Mouse (Mus musculus): ENCODE measurements at regions not wholly inside any gene's neighbourhood (a gene's known extent, or its start where the extent isn't known, plus 50 kb on each side); places are given as distances from the start of the nearest gene placed in this dataset.

DNA sequence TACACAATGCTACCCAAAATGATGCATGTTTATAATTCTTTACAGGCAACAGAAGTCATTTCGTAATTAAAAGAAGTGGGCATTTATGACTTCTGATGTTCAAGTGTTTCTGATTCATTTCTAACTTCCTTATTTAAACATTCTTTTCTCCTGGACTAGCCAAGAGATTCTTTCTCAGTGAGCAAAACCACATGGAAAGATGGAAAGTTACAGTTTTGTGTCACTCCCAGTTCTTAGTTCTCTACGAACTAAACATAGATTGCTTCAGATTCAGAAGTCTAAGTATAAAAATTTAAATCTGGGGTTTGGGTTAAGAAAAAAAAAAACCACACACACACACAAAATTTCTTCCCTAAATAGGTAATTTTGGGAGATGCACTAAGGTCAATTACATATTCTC is 288.0 kb upstream of the Paip1 start:
- Histone ChIP-seq H3K9me3 (replicated peaks) (no peaks in the 10 kb centered on the region), H3K4me2 (no peak overlapping the region), H3K36me3 (no peaks in the 10 kb centered on the region), H3K4me3 (no peak overlapping the region), H3K4me1 (replicated peaks) (no peaks in the 10 kb centered on the region), H3K9ac (no peak overlapping the region), H3K27ac (ENCODE audit: poor library complexity, severe bottlenecking) (no peak overlapping the region), H3K27me3 (replicated peaks) (no peaks in the 10 kb centered on the region)
- ATAC-seq (ENCODE audit: insufficient number of reproducible peaks, low FRiP score) = no peak
- WGBS = 82% methylated on average over 2 of the region's 2 CpGs

- Histone ChIP-seq H3K27ac (ENCODE audit: poor library complexity, severe bottlenecking) (no peak overlapping the region), H3K9ac (no peak overlapping the region), H3K4me2 (no peak overlapping the region), H3K4me1 (replicated peaks) (no peaks in the 10 kb centered on the region), H3K9me3 (replicated peaks) (no peaks in the 10 kb centered on the region), H3K4me3 (no peak overlapping the region), H3K27me3 (replicated peaks) (no peaks in the 10 kb centered on the region), H3K36me3 (no peaks in the 10 kb centered on the region)
- no peak for ATAC-seq (ENCODE audit: insufficient number of reproducible peaks, low FRiP score)
- 2% methylated on average over 1 of the region's 1 CpGs for WGBS
Measured at GRCm38 (mm10) chr13:119143351-119143750, 285.1 kb upstream of the Paip1 start.

GRCm38 (mm10) chr13:119145713-119146112 is 282.7 kb upstream of the Paip1 start:
- Histone ChIP-seq H3K27me3 (replicated peaks) (no peaks in the 10 kb centered on the region), H3K4me3 (no peak overlapping the region), H3K36me3 (no peaks in the 10 kb centered on the region), H3K9me3 (replicated peaks) (no peaks in the 10 kb centered on the region), H3K4me1 (replicated peaks) (no peaks in the 10 kb centered on the region), H3K9ac (no peak overlapping the region), H3K4me2 (no peak overlapping the region), H3K27ac (ENCODE audit: poor library complexity, severe bottlenecking) (no peak overlapping the region)
- WGBS = 76% methylated on average over 4 of the region's 4 CpGs
- ATAC-seq (ENCODE audit: insufficient number of reproducible peaks, low FRiP score) = no peak

GRCm38 (mm10) chr13:119147701-119148100 is 280.7 kb upstream of the Paip1 start:
- Histone ChIP-seq H3K27ac (ENCODE audit: poor library complexity, severe bottlenecking) (no peak overlapping the region), H3K4me2 (no peak overlapping the region), H3K9me3 (replicated peaks) (no peaks in the 10 kb centered on the region), H3K27me3 (replicated peaks) (no peaks in the 10 kb centered on the region), H3K36me3 (no peaks in the 10 kb centered on the region), H3K4me3 (no peak overlapping the region), H3K9ac (no peak overlapping the region), H3K4me1 (replicated peaks) (no peaks in the 10 kb centered on the region)
- WGBS = 77% methylated on average over 3 of the region's 3 CpGs
- no peak for ATAC-seq (ENCODE audit: insufficient number of reproducible peaks, low FRiP score)

GRCm38 (mm10) chr13:119149141-119149540 is 279.3 kb upstream of the Paip1 start:
- Histone ChIP-seq H3K27ac (ENCODE audit: poor library complexity, severe bottlenecking) (no peak overlapping the region), H3K4me1 (replicated peaks) (no peaks in the 10 kb centered on the region), H3K27me3 (replicated peaks) (no peaks in the 10 kb centered on the region), H3K9ac (no peak overlapping the region), H3K9me3 (replicated peaks) (no peaks in the 10 kb centered on the region), H3K4me2 (no peak overlapping the region), H3K4me3 (no peak overlapping the region), H3K36me3 (no peaks in the 10 kb centered on the region)
- WGBS = 74% methylated on average over 4 of the region's 4 CpGs
- no peak for ATAC-seq (ENCODE audit: insufficient number of reproducible peaks, low FRiP score)

DNA sequence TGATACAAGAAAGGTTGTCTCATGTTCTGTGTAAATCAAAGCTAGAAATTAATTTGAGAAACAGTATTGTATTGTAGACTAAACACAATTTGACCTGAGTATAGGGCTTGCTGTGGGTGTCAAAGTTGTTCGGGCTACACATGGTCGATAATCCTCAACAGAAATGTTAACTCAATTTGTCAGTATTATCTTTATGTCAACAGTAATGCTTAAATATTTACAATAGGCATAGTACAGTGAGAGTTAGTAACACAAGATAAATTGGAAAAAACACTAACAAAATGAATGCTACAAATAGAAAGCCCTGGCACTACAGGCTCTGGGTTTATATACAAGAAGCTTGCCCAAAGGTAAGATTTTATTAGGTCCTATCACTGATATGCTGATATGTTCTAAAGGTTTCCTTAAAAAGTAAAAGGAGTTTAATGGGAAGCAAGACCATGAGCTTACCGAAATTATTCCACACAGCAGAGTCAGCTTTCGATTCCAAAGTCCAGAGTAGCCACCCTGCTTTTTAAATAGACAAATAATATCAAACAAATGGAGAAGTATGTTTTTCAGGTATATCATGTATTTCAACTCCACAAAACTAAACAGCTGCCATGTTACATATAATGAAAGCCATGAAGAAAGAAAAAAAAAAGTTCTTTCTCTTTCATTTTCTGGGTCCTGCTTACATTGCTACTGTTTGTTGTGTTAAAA is 277.4 kb upstream of the Paip1 start:
- no peak overlapping the region for H3K27ac ChIP-seq (ENCODE audit: poor library complexity, severe bottlenecking)
- ATAC-seq (ENCODE audit: insufficient number of reproducible peaks, low FRiP score) = no peak
- no peaks in the 10 kb centered on the region for H3K4me1 ChIP-seq (replicated peaks)
- no peak overlapping the region for H3K9ac ChIP-seq
- no peaks in the 10 kb centered on the region for H3K36me3 ChIP-seq
- no peaks in the 10 kb centered on the region for H3K27me3 ChIP-seq (replicated peaks)
- no peak overlapping the region for H3K4me2 ChIP-seq
- H3K4me3 ChIP-seq = no peak overlapping the region
- 79% methylated on average over 4 of the region's 4 CpGs for WGBS
- H3K9me3 ChIP-seq (replicated peaks) = no peaks in the 10 kb centered on the region

DNA sequence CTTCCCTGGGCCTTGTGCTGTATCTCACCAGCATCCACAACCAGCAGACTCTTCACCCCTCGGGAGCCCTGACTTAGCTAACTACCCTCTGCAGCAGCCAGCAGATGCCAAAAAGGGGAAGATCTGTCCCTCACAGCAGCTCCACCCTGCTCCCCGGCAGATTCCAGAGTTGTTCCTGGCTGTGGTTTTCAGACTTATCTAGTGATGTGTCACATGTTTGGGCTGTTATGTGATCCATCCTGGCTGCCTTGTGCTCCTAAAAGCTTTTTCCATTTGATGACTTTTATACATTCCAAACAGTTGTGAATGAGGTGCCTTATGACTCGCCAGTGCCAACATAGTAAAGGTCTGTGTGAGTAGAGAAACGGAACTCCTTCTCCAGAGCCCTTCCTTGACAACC is 250.6 kb upstream of the Paip1 start:
- peak; percentile 36; the same call in 1 of the 2 replicates for ATAC-seq (ENCODE audit: insufficient number of reproducible peaks, low FRiP score)
- no peak overlapping the region; the same call in 1 of the 2 replicates for H3K4me2 ChIP-seq

DNA sequence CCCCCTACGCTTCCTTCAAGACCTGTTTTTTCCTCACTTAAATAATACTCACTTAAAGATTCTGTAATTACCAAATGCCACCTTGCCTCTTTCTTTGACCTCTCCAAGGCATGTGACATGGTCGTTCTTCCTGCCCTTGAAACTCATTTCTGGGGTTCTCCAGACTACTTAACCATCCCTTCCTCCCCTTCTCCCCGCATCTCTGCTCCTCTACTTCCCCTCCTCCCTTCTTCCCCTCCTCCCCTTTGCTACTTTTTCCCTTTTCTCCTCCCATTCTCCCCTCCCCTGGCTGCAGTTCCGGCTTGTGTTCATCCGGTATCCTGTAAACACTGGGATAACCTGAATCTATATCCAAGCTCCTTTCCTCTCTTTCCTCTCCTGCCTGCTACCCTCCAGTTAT is 250.2 kb upstream of the Paip1 start:
- no peak overlapping the region for H3K4me2 ChIP-seq
- H3K9me3 ChIP-seq (replicated peaks) = no peaks in the 10 kb centered on the region
- no peak for ATAC-seq (ENCODE audit: insufficient number of reproducible peaks, low FRiP score)
- H3K27ac ChIP-seq (ENCODE audit: poor library complexity, severe bottlenecking) = no peak overlapping the region
- H3K4me3 ChIP-seq = no peak overlapping the region
- no peaks in the 10 kb centered on the region for H3K27me3 ChIP-seq (replicated peaks)
- no peaks in the 10 kb centered on the region for H3K36me3 ChIP-seq
- H3K4me1 ChIP-seq (replicated peaks) = peaks cover 10% of the 10 kb centered on the region
- H3K9ac ChIP-seq = no peak overlapping the region
- whole genome bisulfite sequencing = 67% methylated on average over 5 of the region's 5 CpGs

More for the DNA sequence above, 250.6 kb upstream of the Paip1 start:
- no peaks in the 10 kb centered on the region for H3K9me3 ChIP-seq (replicated peaks)
- no peak overlapping the region for H3K9ac ChIP-seq
- no peaks in the 10 kb centered on the region for H3K36me3 ChIP-seq
- H3K4me1 ChIP-seq (replicated peaks) = peaks cover 10% of the 10 kb centered on the region
- WGBS = 24% methylated on average over 4 of the region's 4 CpGs
- no peaks in the 10 kb centered on the region for H3K27me3 ChIP-seq (replicated peaks)
- H3K4me3 ChIP-seq = no peak overlapping the region
- no peak overlapping the region for H3K27ac ChIP-seq (ENCODE audit: poor library complexity, severe bottlenecking)

DNA sequence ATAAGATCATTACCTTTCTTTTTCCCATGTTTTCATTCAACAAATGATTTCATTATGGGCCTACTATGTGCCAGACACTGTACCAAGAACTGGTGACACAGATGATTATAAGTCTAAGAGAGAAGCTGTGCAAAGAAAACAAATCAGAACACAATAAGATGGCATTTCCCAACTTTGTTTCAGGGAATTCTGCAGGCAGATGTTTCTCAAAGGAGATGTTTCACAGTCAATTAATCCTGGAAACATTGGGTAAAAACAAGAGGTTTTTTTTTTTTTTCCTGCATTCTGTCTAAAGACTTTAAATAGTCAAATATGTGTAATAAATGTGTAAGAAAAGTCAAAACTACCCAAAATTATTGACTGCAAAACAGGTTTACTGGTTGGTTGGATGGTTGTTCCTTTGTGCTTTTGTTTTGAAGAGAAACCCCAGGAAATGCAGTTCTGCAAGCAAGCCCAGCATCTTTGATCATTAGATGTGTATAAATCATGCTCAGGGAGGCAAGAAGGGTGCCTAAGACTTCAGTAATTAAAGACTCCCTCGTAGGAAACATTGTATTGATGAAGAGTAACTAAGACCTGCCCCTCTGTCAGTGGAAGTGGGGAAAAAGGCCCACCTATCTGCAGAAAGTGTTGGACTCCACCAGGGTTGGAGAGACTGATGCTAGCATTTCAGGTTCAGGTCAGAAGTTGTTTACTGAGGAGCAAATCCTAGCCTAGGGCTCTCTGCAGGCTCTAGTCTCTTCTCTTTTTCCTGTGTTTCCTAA is 249.1 kb upstream of the Paip1 start:
- Histone ChIP-seq H3K27ac (ENCODE audit: poor library complexity, severe bottlenecking) (no peak overlapping the region), H3K4me2 (no peak overlapping the region), H3K27me3 (replicated peaks) (no peaks in the 10 kb centered on the region), H3K9ac (no peak overlapping the region), H3K4me3 (no peak overlapping the region), H3K36me3 (no peaks in the 10 kb centered on the region), H3K4me1 (replicated peaks) (peaks cover 10% of the 10 kb centered on the region), H3K9me3 (replicated peaks) (no peaks in the 10 kb centered on the region)
- ATAC-seq (ENCODE audit: insufficient number of reproducible peaks, low FRiP score) = no peak
- WGBS = 39% methylated on average over 1 of the region's 1 CpGs

DNA sequence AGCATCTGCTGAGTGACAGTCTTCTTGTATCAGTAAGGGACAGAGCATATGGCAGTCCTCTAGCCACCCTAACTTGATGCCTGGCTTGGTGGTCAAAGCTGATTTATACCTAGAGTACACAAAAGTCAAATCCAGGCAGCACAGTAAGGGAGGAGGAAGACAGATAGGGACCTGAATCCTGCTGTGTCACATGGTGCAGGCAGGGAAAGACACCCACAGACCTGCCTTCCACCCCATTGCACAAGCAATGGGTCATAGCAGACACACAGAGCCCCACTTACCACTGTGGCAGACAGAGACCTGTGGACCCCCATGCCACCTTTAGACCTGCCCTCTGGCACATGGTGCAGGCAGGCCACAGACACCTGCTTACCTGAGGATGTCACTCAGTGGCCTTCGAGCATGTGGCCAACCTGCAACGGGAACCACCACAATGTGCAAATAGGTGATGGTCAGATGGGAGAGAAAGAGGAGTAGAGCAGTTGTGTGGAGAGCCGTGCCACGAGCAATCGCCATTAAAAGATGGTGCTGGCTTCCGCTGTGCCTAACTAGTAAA is 244.0 kb upstream of the Paip1 start:
- no peaks in the 10 kb centered on the region for H3K36me3 ChIP-seq
- H3K27ac ChIP-seq (ENCODE audit: poor library complexity, severe bottlenecking) = no peak overlapping the region
- WGBS = 94% methylated on average over 6 of the region's 6 CpGs
- H3K4me2 ChIP-seq = no peak overlapping the region
- no peak overlapping the region for H3K4me3 ChIP-seq
- H3K9me3 ChIP-seq (replicated peaks) = no peaks in the 10 kb centered on the region
- H3K27me3 ChIP-seq (replicated peaks) = no peaks in the 10 kb centered on the region
- no peak for ATAC-seq (ENCODE audit: insufficient number of reproducible peaks, low FRiP score)
- H3K4me1 ChIP-seq (replicated peaks) = no peaks in the 10 kb centered on the region
- no peak overlapping the region for H3K9ac ChIP-seq

DNA sequence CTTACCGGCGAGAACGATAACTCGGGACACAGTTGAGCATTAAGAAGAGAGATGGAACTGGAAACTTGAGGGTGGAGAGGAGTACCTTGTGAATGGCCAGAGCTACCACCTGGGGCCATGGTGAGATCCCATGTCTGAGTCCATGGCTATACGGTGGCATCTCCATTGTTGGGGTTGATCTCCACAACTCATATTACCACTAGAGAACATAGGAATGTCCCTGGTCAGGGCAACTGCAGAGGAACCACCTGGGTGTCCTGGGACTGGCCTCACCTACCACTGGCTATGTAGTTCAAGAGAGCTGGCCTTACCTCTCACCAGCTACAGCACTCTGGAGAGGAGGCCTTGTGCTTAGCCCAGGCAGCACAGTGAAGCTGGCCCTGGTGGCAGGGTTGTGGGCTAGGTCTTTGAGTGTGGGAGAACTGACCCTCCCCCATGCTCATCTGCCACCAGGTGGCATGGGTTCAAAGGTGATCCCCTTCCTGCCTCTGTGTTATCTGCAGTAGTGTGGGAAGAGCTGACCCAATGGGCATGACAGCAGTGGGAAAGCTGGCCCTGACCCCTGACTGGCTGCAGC is 242.7 kb upstream of the Paip1 start:
- H3K4me1 ChIP-seq (replicated peaks) = no peaks in the 10 kb centered on the region
- WGBS = 85% methylated on average over 5 of the region's 5 CpGs
- H3K4me3 ChIP-seq = no peak overlapping the region
- no peak overlapping the region for H3K9ac ChIP-seq
- H3K36me3 ChIP-seq = no peaks in the 10 kb centered on the region
- H3K9me3 ChIP-seq (replicated peaks) = no peaks in the 10 kb centered on the region
- H3K27me3 ChIP-seq (replicated peaks) = no peaks in the 10 kb centered on the region
- no peak overlapping the region for H3K27ac ChIP-seq (ENCODE audit: poor library complexity, severe bottlenecking)
- no peak overlapping the region for H3K4me2 ChIP-seq
- ATAC-seq (ENCODE audit: insufficient number of reproducible peaks, low FRiP score) = 0 out of 2 replicates have a peak, but pooled peaks have one; percentile 33
